In genomic region chrX:56839369-56839768, GRCm38 (mm10) we compare ENCODE assay signal across 10 mouse cellular contexts. TPM values are rescaled to one million over a fixed set of nuclear protein-coding genes. Genes with fewer than 3 reads are reported as not detected.
A peak's percentile ranks its signal among the peaks of the same experiment; 100 is the strongest.
DNase-seq lines count a peak whose midpoint lies in the region.
"Had no signal": no experiment of that assay in that cellular context is flagged by ENCODE, and none has a peak within 500 bp of the region (broad histone marks: within the 10 kb centered on the region; RNA-seq: fewer than 3 reads in every experiment).

No protein-coding gene starts in this region.

- peak; percentile 24 for DNase-seq in adrenal gland, postnatal 14 days
- DNase-seq in adrenal gland, adult 8-10 months = no peak
- DNase-seq in layer of hippocampus, adult 11-12 months (ENCODE audit: low spot score) = peak; percentile 9
- DNase-seq in layer of hippocampus, adult 9-11 months = no peak
- DNase-seq in B cell, adult 2 months = peak; percentile 24 to 29
- peak; percentile 6 to 53 for DNase-seq in cerebellum, postnatal 25 days
- peak; percentile 13 to 34 for DNase-seq in layer of hippocampus, postnatal 10 days (ENCODE audit: low spot score in 2 of 2)
- DNase-seq in yolk sac, embryonic 10.5 days (ENCODE audit: low spot score) = no peak

RNA-seq across cellular contexts. Expression of gene Map7d3, which starts 17.2 kb away (rescaled TPM):
- 2.8 and 3.0 TPM in 2 replicates for total RNA-seq in adrenal gland, postnatal 14 days (2021)
- total RNA-seq in adrenal gland, adult 8-10 months (2022) = 1 to 10 TPM in 2 of 4 experiments, under 1 TPM in 2; 0.23 to 2.0 (median 1.0) TPM
- under 1 TPM; 0.21 to 0.22 TPM for total RNA-seq in layer of hippocampus, postnatal 10 days (2021)

RNA-seq across cellular contexts. Expression of gene Adgrg4, which starts 30.6 kb away (rescaled TPM):
- total RNA-seq in adrenal gland, postnatal 14 days (2021) = not detected in 2 replicates
- total RNA-seq in adrenal gland, adult 8-10 months (2022) = not detected
- not detected for total RNA-seq in layer of hippocampus, postnatal 10 days (2021)
- total RNA-seq: ES-E14; gastrocnemius, postnatal 4 days had no signal

Comparison
In these comparisons a context has a peak if more than half of its experiments do, and no peak if none do; other contexts are left out.
1. DNase-seq: peak in adrenal gland, postnatal 14 days (single experiment), layer of hippocampus, adult 11-12 months (single experiment), B cell, adult 2 months (2 of 2), cerebellum, postnatal 25 days (2 of 2) and layer of hippocampus, postnatal 10 days (2 of 2); none in adrenal gland, adult 8-10 months (single experiment), layer of hippocampus, adult 9-11 months (single experiment) and yolk sac, embryonic 10.5 days (single experiment).